Mouse (Mus musculus) testis, adult 2 months (tissue): ENCODE data around the gene Diaph3.

Experiments used
- CTCF ChIP-seq: fragments of 200-500 bp; IDR thresholded peaks from 2 replicates; pipeline ENCODE4 v1.5.1; 2012; ENCODE audit warnings: low read depth, mild to moderate bottlenecking, inconsistent platforms, low read length, moderate library complexity; ENCODE audit not compliant: control insufficient read depth, insufficient read depth, insufficient replicate concordance
- POLR2A ChIP-seq: fragments of 200-500 bp; IDR thresholded peaks from 2 replicates; pipeline ENCODE4 v1.6.1; 2012; ENCODE audit warnings: low read depth, mild to moderate bottlenecking, inconsistent platforms, low read length, moderate library complexity; ENCODE audit not compliant: control insufficient read depth

DNA sequence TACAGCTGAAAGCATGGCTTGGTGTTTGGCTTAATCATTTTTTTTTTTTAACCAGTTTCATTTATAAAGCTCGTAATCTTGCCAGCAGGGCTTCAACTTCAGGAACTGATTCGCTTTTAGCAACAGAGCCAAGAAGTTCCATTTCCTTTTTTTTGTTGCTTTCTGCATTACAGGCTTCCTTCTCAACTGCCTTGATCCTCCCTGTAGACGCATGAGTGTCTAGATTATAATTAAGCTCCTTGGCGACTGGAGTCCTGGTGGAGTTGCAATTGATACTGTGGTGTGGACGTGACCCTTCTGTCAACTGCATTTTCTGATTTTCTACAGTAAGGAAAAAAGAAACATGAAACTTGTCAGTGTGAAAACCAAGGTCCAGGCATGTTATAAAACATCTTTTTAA lies 484.8 kb downstream of the Diaph3 start:
- TF ChIP-seq POLR2A = no peak
- TF ChIP-seq CTCF = no peak
